Mouse (Mus musculus) spleen, adult 2 months (tissue): ENCODE measurements around the gene Bloc1s2. TPM values are rescaled to one million over a fixed set of nuclear protein-coding genes. Genes with fewer than 3 reads are reported as not detected.

Source experiments
- DNase-seq, 2 experiments: peaks; one replicate each; pipeline versions ENCODE4 v3.0.0 to v3.0.0-alpha.2; 2012 to 2021; ENCODE audit warnings: low spot score in 2 of 2, low read depth in 1 of 2
- H3K27ac ChIP-seq: fragments of 200-500 bp; 2 replicates; pipeline ENCODE4 v1.5.1; 2012; ENCODE audit warnings: low read length, inconsistent platforms; ENCODE audit not compliant: insufficient read depth
- H3K27me3 ChIP-seq: fragments of 200-500 bp; 2 replicates; pipeline ENCODE4 v1.6.1; 2012; ENCODE audit warnings: mild to moderate bottlenecking, moderate library complexity, low read length, inconsistent platforms; ENCODE audit not compliant: control insufficient read depth, insufficient read depth
- H3K36me3 ChIP-seq: fragments of 200-500 bp; 2 replicates; pipeline ENCODE4 v1.6.1; 2012; ENCODE audit warnings: mild to moderate bottlenecking, low read length, inconsistent platforms; ENCODE audit not compliant: control insufficient read depth, insufficient read depth
- H3K4me1 ChIP-seq: fragments of 200-500 bp; 2 replicates; pipeline ENCODE4 v1.6.1; 2011; ENCODE audit warnings: inconsistent platforms; ENCODE audit not compliant: control insufficient read depth, insufficient read depth, insufficient read length
- H3K4me3 ChIP-seq: fragments of 200-500 bp; 2 replicates; pipeline ENCODE4 v1.5.1; 2011; ENCODE audit warnings: mild to moderate bottlenecking, inconsistent platforms; ENCODE audit not compliant: insufficient read depth, insufficient read length; ENCODE audit errors: extremely low read depth
- CTCF ChIP-seq: fragments of 200-500 bp; IDR thresholded peaks from 2 replicates; pipeline ENCODE4 v1.5.1; 2011; ENCODE audit warnings: mild to moderate bottlenecking, inconsistent platforms; ENCODE audit not compliant: insufficient read depth, insufficient read length, insufficient replicate concordance; ENCODE audit errors: extremely low read depth
- POLR2A ChIP-seq: fragments of 200-500 bp; IDR thresholded peaks from 2 replicates; pipeline ENCODE4 v1.6.1; 2011; ENCODE audit warnings: low read depth, low read length, inconsistent platforms
- WGBS: fragments of 180-500 bp; shearing (Covaris S2); methylation state at CpG from one replicate; pipeline ENCODE4 v1.1.7; 2018; 5-methylcytosine and 5-hydroxymethylcytosine counted together
- polyA plus RNA-seq: library from polyadenylated mRNA; depleted of rRNA; stranded (reverse); fragments of >200 nt; gene quantifications from 2 replicates; pipeline ENCODE4 v1.2.3, GENCODE M21; 2012

Bloc1s2 gene
- polyA plus RNA-seq, 1 experiment: 38.1 TPM

- Histone ChIP-seq H3K27ac (no peak overlapping the region), H3K4me1 (peaks cover 11% of the 10 kb centered on the region; the same call in 1 of the 2 replicates), H3K27me3 (no peaks in the 10 kb centered on the region), H3K36me3 (peaks cover 2% of the 10 kb centered on the region; the same call in 1 of the 2 replicates), H3K4me3 (no peak overlapping the region)
- WGBS: 52% methylated on average over 2 of the region's 2 CpGs
- TF ChIP-seq CTCF: no peak
- TF ChIP-seq POLR2A: no peak
- no peak for DNase-seq
These were observed 2.1 kb upstream of the Bloc1s2 start for GRCm38 (mm10) chr19:44148345-44148744.

- DNase-seq: no peak
- 96% methylated on average over 8 of the region's 8 CpGs for WGBS
- no peak for TF ChIP-seq CTCF
- no peak for TF ChIP-seq POLR2A
- peaks cover 6% of the 10 kb centered on the region for H3K36me3 ChIP-seq
- H3K4me1 ChIP-seq: peaks cover 11% of the 10 kb centered on the region; the same call in 1 of the 2 replicates
- H3K27me3 ChIP-seq: no peaks in the 10 kb centered on the region
- no peak overlapping the region for H3K27ac ChIP-seq
- H3K4me3 ChIP-seq: no peak overlapping the region
These were observed 705 bp upstream of the Bloc1s2 start for GRCm38 (mm10) chr19:44146951-44147350.

- peaks cover 10% of the 10 kb centered on the region for H3K36me3 ChIP-seq
- 60% methylated on average over 9 of the region's 9 CpGs for WGBS
- no peak for DNase-seq
- H3K27ac ChIP-seq: 0 out of 2 replicates have a peak overlapping the region, but pooled peaks have one; percentile 19
- H3K4me3 ChIP-seq: peak overlapping the region; percentile 77
- H3K4me1 ChIP-seq: peaks cover 11% of the 10 kb centered on the region; the same call in 1 of the 2 replicates
- no peaks in the 10 kb centered on the region for H3K27me3 ChIP-seq
- TF ChIP-seq POLR2A (no peak), CTCF (no peak)
These were observed 278 bp upstream of the Bloc1s2 start for GRCm38 (mm10) chr19:44146568-44146879.

DNA sequence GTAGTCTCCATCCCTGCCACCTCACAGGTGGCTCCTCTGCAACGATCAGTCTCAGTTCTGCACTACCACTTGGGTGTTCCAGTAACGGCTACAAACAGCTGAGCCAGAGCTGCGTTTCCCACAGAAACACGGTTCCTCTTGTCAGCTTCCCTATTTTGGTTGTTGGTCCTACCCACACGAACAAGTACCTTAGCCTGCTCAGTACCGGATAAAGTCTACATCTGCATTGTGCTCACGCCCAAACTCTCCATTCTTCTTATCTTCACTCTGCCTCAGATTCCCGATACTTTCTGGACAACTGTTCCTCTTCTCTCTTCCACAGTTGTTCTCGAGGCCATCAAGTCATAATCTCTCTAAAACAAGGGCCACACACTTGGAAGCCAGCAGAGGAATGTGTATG, 1.9 kb downstream of the Bloc1s2 start:
- 22% methylated on average over 9 of the region's 9 CpGs for WGBS
- no peak for TF ChIP-seq CTCF
- TF ChIP-seq POLR2A: no peak
- peaks cover 11% of the 10 kb centered on the region; the same call in 1 of the 2 replicates for H3K4me1 ChIP-seq
- peaks cover 14% of the 10 kb centered on the region for H3K36me3 ChIP-seq
- peak in 1 of 2 experiments; percentile 28 for DNase-seq
- peak overlapping the region; percentile 16; the same call in 1 of the 2 replicates for H3K27ac ChIP-seq
- no peak overlapping the region for H3K4me3 ChIP-seq
- no peaks in the 10 kb centered on the region for H3K27me3 ChIP-seq

- Histone ChIP-seq H3K27me3 (no peaks in the 10 kb centered on the region), H3K27ac (no peak overlapping the region), H3K36me3 (peaks cover 6% of the 10 kb centered on the region), H3K4me3 (no peak overlapping the region), H3K4me1 (no peaks in the 10 kb centered on the region)
- 41% methylated on average over 7 of the region's 7 CpGs for WGBS
- TF ChIP-seq CTCF: no peak
- TF ChIP-seq POLR2A: no peak
- no peak for DNase-seq
These were observed 10.2 kb downstream of the Bloc1s2 start for GRCm38 (mm10) chr19:44135960-44136485.

DNA sequence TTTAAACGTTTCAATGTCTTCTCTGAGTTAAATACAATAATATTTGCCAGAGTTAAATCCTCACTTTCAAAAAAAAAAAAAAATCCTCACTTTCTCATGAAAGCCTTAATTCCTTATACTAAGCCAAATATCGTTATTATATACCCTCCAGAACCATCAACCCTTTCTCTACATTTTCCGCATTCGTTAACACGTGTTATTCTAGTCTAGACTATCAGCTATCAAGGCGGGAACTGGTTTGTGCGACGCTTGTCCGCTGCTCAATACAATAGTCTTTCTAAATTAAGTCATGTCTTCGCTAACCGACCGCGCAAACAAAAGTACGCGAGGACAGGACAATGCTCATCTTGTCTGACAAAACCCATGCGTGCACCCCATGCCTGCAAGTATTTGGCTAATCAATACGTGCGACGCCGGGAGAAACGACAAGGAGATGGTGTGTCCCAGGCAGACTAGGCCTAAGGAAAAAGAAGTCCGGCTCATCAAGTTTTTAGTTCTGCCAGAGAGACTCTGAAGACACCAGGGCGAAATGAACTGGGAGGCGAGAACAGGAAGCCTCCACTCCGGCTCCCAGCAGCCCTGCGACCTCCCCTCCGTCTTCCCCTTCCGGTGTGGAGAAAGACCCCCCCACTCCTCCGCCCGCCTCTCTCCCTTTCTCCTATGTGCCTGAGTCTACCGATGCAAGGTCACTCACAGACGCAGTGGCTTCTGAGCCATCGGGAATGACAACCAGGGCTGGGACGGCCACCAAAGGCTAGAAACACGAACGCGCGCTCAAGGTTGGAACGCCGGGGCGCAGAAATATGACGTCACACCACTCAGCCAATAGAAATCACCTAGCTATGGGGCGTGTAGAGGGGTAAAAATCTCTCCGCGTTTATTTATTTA, 10.9 kb downstream of the Bloc1s2 start, which contains the start of gene Cwf19l1:
Gene Cwf19l1, minus strand, starts transcription at position 805 of the 888 bp plus-strand sequence.
- TF ChIP-seq CTCF: no peak
- 0 out of 2 replicates have a peak, but pooled peaks have one; percentile 15 for TF ChIP-seq POLR2A
- peak; percentile 70 to 78 for DNase-seq
- Histone ChIP-seq H3K36me3 (peaks cover 6% of the 10 kb centered on the region), H3K4me3 (peak within 1 kb of the TSS; percentile 98), H3K27me3 (no peaks in the 10 kb centered on the region), H3K4me1 (no peaks in the 10 kb centered on the region), H3K27ac (peak within 1 kb of the TSS; percentile 88)
- under 1% methylated on average over 45 of the region's 45 CpGs for WGBS
